Mouse (Mus musculus) olfactory bulb, adult 2 months (tissue): ENCODE results near the gene Ccdc92.

Experiments used
- CTCF ChIP-seq: fragments of 200-500 bp; IDR thresholded peaks from 2 replicates; pipeline ENCODE4 v1.5.1; 2012; ENCODE audit warnings: low read depth, mild to moderate bottlenecking, low read length, moderate library complexity; ENCODE audit not compliant: insufficient read depth
- POLR2A ChIP-seq: fragments of 200-500 bp; IDR thresholded peaks from 2 replicates; pipeline ENCODE4 v1.6.1; 2012; ENCODE audit warnings: mild to moderate bottlenecking, low read depth, low read length, moderate library complexity; ENCODE audit not compliant: insufficient read depth

GRCm38 (mm10) chr5:124862871-124863741 lies 882 bp upstream of the Ccdc92 start:
- TF ChIP-seq CTCF (no peak), POLR2A (no peak)
